Mouse (Mus musculus) adrenal gland, postnatal 14 days (tissue): ENCODE measurements at regions not wholly inside any gene's neighbourhood (a gene's known extent, or its start where the extent isn't known, plus 50 kb on each side); places are given as distances from the start of the nearest gene placed in this dataset.

Experiments
- DNase-seq: peaks from one replicate; pipeline ENCODE4 v3.0.0; 2021; ENCODE audit warnings: mixed read lengths

GRCm38 (mm10) chr9:84178705-84179104 is 253.8 kb downstream of the Bckdhb start:
- DNase-seq = no peak

GRCm38 (mm10) chr9:84179238-84179637 is 254.3 kb downstream of the Bckdhb start:
- no peak for DNase-seq

DNA sequence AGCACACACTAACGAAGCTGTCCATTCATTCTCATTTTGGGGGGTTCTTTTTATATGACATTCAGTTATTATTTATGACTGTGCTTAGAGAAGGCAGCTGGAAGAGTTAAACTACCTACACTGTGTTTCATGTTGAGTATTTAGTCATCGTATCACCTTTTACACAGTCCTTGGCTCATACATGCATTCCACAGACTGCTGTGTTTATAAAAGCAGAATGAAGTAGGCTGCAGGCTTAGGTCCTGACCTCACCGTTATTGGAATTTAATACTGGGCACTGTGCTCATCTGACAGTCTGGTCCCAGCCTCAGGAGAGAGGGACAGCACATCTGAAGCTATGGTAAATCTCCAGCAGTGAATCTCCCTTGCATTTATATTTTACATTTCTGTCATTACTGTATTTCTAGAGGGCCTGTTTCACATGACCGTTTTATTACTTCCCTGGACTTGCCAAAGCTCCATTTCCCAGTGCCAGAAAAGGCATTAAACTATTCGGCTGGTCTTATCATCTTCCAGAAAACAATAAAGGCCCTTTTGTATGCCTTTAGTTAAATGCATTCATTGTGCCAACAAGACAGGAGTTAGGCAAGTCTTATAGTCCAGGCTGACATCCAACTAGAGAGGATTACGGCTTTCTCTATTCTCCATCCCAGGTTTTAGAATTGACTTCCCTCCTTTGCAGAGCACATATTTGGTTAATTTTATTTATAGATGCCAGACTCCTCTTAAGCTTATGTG is 258.9 kb downstream of the Bckdhb start:
- no peak for DNase-seq

DNA sequence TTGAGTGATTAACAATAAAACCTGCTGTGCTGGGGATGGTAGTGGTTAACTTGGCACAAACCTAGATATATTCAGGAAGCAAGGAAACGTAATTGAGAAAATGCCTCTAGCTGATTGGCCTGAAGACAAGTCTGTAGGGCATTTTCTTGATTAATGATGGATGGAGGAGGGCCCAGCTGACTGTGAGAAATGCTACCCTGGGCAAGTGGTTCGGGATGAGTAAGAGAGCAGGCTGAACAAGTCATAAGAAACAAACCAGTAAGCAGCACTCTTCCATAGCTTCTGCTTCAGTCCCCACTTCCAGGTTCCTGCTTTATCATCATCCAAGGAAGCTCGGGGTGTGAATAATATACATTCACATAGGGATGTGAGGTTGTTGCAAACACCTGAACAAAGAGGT is 262.6 kb downstream of the Bckdhb start:
- no peak for DNase-seq

GRCm38 (mm10) chr9:84193405-84193804 is 268.5 kb downstream of the Bckdhb start:
- DNase-seq = no peak

GRCm38 (mm10) chr9:84194716-84195115 is 269.8 kb downstream of the Bckdhb start:
- DNase-seq = no peak

- DNase-seq = no peak
Observed at GRCm38 (mm10) chr9:84195338-84195737, 270.4 kb downstream of the Bckdhb start.

GRCm38 (mm10) chr9:84200208-84200607 is 275.3 kb downstream of the Bckdhb start:
- DNase-seq = no peak

DNA sequence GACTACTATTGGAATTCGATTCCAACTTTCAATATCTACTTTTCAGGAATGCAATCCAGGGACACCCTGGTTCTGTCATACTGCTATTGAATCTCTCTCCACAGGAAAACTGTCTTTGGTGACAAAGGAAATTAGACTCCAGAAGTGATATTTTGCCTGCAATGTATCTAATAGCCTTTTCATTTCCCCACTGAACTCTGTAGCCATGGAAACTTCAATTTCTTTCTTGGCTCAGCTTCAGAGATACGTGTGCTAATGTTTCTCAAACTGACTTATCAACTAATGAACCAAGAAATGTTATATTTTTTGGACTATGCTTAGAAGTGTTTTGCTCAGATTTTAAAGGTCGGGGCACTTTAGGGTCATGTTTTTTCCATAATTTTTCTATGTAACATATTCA is 279.1 kb downstream of the Bckdhb start:
- no peak for DNase-seq

DNA sequence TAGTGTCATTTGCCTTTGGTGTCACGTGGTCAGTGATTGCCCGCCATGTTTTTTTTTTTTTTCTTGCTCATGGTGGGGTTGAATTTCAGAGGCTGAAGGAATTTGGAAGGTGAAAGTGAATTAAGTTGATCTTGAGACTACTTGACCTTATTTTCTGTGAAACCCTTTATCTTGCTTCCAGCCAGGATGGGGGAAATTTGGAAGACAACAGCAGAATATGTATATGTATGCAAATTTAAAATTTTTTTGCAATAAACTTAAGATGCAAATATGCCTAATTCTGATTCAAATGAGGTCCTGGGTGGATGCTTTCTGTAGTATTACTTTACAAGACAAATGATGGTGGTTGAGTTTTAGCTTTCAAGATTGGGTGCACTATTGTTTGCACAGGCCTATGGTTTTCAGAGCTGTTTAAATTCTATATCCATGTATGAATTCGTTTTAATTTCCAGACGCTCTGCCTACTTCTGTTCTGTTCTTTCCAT is 315.6 kb downstream of the Bckdhb start:
- no peak for DNase-seq

DNA sequence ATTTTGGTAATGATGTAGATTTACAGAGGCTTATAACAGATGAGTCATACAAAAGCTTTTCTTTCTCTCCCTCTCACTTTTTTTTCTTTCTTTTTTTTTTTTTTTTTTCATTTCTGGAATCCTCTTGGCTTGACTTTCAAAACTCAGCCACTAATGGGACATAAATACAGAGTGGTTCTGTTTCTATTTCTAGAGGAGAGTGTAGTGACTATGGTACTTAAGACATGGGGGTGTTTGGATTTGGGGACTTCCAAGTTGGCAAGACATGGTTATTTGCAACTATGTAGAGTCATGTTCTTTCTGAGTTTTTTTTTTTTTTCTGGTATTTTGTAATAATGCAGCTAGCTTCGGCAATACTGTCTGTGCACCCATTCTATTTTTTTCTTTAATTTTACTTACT is 324.8 kb downstream of the Bckdhb start:
- DNase-seq = no peak

DNA sequence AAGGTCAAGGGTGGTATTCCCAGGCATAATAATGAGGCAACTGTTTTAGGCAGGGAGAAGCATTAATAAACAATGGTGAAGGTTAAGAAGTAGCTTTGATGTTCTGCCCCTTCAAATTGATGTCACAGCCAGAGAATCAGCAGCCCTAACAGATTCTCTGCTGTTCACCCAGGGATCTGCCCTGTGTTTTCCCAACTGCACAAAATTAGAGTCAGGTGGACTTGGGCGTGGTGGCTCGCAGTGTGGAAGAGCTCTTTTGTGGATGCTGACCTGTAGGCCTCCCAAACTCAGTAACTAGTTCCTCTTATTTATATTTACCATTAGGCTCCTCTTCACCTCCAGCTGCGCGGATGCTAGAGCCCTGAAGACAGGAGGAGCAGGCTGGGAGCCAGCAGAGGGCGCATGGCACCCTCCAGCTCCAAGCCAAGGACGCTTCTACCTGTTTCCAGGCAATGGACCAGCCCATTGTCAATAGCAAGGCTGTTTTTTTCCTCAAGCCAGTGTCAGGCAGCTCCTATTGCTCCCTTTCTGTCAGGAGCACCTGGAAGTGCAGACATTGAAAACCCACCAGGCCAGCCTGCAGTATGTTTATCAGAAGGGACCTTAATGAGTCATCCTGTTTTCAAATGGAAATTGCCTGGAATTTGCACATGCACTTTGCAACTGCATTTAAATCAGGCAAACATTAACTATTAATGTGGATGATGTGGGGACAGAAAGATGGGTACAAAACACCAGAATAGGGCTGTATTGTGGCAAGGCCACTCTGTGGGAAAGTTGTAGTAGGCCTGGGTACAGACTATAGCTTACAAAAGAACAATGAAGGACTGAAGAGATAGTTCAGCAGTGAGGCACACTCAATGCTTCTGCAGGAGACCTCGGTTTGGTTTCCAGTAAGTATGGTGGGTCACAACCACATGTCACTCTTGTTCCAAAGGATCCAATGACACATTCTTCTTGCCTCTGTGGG is 328.4 kb downstream of the Bckdhb start:
- DNase-seq = peak; percentile 46

DNA sequence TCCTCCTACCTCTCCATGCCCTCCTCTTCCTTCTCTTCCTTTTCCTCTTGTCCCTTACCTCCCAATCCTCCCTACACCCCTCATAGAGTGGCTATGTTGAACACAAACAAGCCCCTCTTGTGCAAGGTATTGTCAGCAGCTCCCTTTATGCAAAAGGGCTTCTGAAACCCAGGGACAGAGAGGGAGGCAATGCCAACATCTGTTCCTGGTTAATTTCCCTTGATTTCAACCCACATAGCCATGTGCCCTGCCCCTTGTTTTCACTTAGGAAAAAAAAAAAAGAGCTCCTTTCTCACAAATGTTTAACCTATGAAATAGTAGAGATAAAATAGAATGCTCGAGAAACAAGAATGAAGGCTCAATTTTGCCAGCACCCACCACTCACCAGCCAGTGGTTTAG is 333.5 kb downstream of the Bckdhb start:
- DNase-seq = no peak

GRCm38 (mm10) chr9:84259751-84260150 is 334.8 kb downstream of the Bckdhb start:
- DNase-seq = no peak

- DNase-seq = no peak
Observed at GRCm38 (mm10) chr9:84262151-84262550, 337.2 kb downstream of the Bckdhb start.

DNA sequence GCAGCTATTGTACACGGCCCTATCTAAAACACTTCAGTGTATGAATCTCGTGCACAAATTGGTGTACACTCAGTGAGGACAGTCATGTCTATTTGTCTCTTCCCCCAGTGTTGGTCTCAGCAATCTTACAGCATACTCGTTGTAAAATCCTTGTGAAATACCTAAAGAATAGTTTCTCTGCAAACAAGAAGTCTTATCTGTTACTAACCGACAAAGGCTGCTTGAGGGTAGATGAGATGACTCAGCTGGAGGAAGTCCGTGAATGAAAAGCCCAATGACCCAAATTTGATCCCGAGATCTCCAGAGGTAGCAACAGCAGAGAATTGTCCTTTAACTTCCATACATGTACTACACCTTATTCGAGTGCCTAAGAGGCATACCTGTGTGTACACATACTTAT is 342.0 kb downstream of the Bckdhb start:
- DNase-seq = no peak

- DNase-seq = no peak
Observed at GRCm38 (mm10) chr9:84274608-84275007, 349.7 kb downstream of the Bckdhb start.

DNA sequence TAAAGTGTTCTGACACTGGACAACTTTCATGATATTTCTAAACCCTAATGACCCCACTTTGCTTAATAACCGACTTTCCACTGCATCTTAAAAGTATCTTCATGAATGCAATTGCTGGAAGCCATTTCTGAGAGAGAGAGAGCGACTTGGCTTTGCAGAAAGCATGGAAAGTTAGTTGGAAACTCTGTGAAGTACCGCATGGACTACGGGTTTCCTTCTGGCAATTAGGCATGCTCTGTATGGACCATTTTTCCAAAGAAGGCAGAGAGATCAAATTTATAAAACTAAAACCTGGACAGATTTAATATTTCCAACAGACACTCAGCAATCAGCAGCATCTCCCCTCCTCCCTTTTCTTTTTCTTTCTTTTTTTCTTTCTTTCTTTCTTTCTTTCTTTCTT is 353.4 kb downstream of the Bckdhb start:
- no peak for DNase-seq

DNA sequence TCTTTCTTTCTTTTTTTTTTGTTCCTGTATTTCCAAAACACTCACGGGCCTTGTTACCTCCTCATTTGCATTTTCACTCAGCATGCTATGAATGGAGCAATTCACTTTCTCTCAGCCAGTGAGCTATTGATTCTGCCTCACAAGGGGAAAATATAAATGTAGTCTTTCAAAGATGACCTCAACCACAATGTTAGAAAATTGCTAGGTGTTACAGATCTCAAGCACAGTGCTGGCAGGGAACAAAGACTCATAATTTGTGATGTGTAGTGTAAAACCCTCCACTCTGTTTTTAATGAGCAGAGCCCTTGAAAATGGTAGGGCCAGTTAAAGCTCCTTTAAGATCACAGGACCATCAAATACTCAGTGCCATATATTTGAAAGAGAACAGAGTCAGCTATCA is 353.8 kb downstream of the Bckdhb start:
- no peak for DNase-seq

GRCm38 (mm10) chr9:84280898-84281297 is 356.0 kb downstream of the Bckdhb start:
- DNase-seq = no peak

GRCm38 (mm10) chr9:84281610-84282009 is 356.7 kb downstream of the Bckdhb start:
- no peak for DNase-seq

DNA sequence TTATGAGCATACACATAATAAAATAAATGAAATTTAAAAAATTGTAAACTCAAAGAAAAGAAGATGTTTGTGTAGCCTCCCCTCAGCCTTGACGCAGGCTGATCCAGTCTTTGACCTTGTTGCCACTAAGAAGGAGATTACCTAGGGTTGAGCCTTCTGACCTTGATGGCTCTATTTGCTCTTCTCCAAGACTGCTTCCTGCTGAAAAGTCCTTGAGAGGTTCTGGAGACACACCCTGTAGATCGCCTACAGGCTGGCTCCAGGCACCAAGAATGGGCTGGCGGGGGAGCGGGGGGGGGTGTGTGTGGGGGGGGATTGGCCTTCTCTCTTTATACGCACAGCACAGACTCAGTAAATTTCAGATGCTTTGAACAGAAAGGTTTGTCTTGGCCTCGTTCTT is 358.4 kb downstream of the Bckdhb start:
- DNase-seq = no peak

GRCm38 (mm10) chr9:84285604-84286003 is 360.7 kb downstream of the Bckdhb start:
- no peak for DNase-seq
